Mouse (Mus musculus): Measurements from ENCODE around the gene Cap2.

Gene Cap2

DNA sequence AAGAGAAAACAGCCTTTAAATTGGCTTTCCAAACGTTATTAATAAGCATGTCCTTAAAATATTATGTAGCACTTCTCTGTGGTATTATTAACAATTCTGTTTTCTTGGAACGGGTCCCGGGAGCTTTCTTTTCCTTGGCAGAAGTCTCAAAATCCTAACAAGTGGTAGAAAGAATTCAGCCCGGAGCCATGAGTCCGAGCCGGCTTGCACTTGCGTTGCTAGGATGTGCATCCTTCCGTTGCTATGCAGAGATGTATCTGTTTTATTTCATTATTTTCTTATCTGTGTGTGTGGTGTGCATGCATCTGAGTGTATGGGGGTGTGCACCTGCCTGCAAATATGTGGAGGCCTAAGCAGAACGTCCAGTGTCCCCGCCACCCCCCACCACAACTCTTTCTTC is 126.2 kb downstream of the Cap2 start:
- in situ Hi-C loops (cut with MboI; ENCODE audit: low sequenced_read_pairs) = loop anchor here (25.0 kb wide), 1 partner anchor 1091 kb away; no protein-coding TSS in a partner anchor

DNA sequence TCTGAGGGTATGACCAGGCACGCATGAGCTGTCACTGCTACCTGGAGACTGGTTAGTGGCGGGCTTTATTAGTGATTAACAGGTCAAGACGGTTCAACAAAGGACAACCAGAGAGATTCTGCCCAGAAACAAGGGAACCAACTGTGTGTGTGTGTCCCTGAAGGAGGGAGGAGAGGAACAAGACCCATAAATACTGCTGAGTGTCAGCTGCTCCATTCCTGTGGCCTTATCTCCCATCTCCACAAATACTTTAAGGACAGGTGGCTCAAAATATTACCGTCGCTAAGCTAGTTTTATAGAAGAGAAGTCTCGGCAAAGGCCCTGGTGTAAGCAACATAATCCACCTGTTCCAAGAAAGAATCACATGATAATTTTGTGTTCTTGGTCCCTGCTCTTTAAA is 127.7 kb downstream of the Cap2 start:
- in situ Hi-C loops (cut with MboI; ENCODE audit: low sequenced_read_pairs) = loop anchor here (25.0 kb wide), 1 partner anchor 1092 kb away; no protein-coding TSS in a partner anchor

DNA sequence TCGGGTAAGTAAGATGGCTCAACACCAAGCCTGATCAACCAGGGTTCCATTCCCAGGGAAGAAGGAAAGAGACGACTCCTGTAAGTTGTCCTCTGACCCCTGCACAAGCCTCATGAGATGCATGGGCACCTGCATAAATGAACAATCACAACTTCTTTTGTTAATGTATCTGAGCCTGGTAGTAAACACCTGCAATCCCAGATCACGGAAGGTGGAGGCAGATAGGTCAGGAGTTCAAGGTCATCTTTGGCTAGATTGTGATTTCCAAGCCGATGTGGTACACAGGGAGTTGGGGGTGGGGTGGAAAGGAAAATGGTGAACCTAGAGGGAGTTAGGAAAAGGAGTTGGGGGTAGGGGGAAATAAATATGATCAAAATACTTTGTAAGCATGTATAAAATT is 131.1 kb downstream of the Cap2 start:
- in situ Hi-C loops (cut with MboI; ENCODE audit: low sequenced_read_pairs) = loop anchor here (25.0 kb wide), 1 partner anchor 1095 kb away; no protein-coding TSS in a partner anchor

DNA sequence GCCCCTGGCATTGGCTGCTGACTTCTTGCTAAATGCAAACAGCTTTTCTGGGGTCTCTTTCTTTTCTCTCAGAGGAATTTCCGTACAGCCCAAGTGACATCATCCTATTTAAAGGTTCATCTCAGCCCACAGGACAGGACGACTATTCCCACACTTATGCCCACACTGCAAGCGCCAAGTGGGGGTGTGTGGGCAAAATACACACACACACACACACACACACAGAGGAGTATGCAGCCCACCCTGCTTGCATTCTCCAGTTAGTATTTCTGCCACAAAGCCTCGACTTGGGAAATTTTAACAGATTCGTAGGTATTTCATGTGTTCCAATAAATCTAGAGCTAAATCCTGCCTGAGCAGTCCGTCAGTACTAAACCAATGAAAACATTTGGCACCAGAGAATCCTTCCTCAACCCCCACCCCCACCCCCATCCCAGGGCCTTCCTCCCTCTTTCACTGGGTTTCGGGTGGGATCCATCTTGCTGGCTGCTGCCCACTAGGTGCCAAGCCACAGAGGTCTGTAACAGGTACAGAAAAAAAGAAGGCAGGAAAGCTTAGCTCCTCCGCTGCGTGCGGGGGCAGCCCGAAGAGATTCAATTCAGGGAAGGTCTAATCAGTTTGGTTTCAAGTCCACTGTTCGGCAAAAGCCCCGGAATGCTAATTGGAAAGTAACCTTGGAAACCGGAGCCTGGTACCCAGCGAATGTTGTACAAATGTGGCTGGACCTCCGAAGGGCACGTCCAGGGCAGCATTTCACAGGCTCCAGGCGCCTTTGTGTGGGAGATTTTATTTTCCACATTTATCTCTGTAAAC is 131.9 kb downstream of the Cap2 start:
- in situ Hi-C loops (cut with MboI; ENCODE audit: low sequenced_read_pairs) = loop anchor here (25.0 kb wide), 1 partner anchor 1096 kb away; no protein-coding TSS in a partner anchor

DNA sequence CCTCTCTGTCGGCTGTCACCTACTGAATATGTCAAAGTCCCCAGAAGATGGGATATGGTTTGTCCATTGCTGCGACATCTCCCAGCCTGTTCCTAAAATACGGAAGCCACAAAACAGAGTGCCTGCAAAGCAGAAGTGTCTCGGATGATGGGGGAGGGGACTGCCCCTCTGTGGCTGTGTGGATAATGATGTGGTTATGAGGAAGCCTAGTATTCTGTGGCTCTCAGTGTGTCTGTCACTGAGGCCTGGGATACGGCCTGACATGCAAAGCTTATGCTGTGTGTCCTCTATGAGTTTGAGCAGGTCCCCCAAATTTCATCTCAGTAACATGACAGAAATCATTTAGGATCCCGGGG is 132.5 kb downstream of the Cap2 start:
- in situ Hi-C loops (cut with MboI; ENCODE audit: low sequenced_read_pairs) = loop anchor here (25.0 kb wide), 1 partner anchor 1097 kb away; no protein-coding TSS in a partner anchor

DNA sequence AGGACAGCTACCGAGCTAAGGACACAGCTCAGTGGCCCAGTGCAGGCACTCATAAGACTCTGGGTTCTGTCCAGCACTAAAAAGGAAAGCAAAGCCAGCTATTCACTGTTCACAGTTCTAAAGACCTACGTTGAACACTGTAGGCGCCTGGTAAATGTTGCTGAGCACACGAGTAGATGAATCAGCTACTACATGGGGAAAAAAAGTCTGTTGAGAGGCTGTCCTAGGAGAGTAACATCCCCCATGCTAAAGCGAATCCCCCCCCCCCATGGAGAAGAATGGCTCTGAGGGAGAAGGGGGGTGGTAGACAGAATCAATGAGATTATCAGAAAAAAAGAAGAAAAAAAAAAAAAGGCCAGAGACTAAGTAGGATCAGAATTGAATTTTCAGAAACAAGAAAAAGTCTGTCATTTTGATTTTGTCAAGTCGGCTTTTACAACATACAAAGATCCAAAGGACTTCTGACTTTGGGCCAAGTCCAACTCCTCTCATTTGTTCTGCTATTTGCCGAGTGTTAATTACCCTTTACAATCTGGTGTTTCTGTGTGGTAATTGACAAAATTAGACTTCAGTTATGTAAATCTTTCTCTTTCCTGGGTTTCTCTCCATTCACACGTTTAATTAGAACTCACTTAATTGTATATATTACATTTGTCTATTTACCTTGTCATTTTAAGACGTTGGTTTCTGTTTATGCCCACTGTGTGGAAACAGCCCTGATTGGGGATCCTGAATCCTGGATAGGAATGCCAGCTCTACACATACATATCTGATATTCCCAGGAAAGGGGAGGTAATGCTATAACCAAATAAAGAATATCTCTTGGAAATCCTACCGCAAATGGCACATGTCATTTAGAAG is 139.2 kb downstream of the Cap2 start:
- in situ Hi-C loops (cut with MboI; ENCODE audit: low sequenced_read_pairs) = loop anchor here (25.0 kb wide), 1 partner anchor 1104 kb away; no protein-coding TSS in a partner anchor

DNA sequence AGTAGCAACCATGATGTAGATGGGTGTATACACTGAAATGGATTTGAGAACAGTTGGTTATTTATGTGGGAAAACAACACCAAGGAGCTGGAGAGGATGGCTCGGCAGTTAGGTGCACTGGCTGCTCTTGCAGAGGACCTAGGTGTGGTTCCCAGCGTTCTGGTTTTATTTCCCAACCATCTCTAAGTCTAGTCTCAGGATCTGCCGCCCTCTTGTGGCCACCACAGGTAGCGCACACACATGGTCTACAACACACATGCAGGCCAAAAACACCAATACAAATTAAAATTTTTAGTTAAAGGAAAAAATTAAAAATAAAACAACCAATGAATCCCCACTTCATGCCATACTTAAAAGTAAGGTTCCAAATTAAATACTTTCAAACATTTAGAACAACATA is 140.7 kb downstream of the Cap2 start:
- in situ Hi-C loops (cut with MboI; ENCODE audit: low sequenced_read_pairs) = loop anchor here (25.0 kb wide), 1 partner anchor 1105 kb away; no protein-coding TSS in a partner anchor

DNA sequence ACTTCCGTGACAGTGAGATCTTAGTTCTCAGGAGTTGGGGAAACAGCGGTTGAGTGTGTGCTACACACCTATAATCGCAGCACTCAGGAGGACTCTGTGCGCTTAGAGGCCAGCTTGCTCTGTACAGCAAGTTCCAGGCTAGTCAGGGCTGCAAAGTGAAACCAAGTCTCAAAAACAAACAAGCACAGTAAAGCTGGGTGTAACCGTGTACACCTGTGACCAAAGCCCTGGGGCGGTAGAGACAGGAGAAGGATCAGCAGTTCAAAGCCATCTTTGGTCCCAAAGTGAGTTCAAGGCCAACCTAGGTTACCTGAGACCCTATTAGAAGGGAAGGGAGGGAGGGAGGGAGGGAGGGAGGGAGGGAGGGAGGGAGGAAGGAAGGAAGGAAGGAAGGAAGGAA is 142.5 kb downstream of the Cap2 start:
- in situ Hi-C loops (cut with MboI; ENCODE audit: low sequenced_read_pairs) = loop anchor here (25.0 kb wide), 1 partner anchor 1107 kb away; no protein-coding TSS in a partner anchor

DNA sequence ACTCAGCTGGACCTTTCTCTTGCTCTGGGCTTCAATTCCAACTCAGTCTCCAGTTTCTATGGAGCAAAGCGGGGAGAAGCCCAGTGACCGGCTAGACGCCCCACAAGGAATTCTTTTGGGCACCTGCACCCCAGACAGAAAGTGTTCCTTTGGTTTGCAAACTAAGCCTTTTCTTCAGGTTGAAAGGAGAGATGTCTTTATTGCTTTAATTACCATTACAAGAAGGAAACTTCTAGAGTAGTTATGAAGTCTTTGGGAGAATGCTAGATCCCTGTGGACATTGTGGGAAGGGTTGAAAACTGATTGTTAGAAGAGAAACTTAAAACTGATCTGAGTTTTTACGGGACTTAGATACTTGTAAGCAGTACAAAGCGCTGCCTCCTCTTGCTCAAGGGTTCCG is 143.8 kb downstream of the Cap2 start:
- in situ Hi-C loops (cut with MboI; ENCODE audit: low sequenced_read_pairs) = loop anchor here (25.0 kb wide), 1 partner anchor 1108 kb away; no protein-coding TSS in a partner anchor

DNA sequence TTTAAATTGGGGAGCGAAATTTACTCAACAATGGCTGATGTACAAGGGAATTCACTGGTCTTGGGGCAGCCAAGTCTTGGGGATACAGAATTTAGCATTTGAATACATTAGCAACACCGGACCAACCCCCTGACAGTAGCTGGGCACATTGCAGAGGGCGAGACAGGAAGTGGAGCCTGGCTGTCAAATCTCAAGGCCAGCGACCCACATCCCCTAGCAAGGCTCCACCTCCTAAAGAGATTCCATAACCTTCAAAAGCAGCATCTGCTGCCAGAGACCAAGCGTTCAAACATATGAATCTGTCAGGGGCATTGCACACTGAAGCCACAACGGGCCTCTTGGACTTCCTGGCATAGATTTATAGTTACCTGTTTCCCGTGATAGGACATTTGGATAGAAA is 150.2 kb downstream of the Cap2 start:
- in situ Hi-C loops (cut with MboI; ENCODE audit: low sequenced_read_pairs) = no loop called here

DNA sequence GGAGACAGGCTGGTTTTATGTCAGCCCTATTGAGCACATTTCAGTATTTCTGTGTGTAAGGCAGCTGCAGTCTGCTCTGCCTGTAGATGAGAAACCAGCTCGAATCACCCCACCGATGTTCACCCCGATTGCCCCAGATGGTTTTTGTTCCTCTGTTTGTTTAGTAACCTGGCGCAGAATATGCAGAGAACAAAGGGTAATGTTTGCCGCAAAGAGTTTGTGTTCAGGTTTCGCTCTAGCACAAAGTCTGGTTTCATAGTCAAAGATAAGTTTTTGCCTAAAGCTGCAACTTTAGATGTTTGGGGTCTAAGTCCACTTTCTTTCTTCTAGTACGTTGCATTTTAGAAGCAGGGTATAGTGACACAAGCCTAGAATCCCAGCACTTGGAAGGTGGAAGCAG is 151.0 kb downstream of the Cap2 start:
- in situ Hi-C loops (cut with MboI; ENCODE audit: low sequenced_read_pairs) = no loop called here

DNA sequence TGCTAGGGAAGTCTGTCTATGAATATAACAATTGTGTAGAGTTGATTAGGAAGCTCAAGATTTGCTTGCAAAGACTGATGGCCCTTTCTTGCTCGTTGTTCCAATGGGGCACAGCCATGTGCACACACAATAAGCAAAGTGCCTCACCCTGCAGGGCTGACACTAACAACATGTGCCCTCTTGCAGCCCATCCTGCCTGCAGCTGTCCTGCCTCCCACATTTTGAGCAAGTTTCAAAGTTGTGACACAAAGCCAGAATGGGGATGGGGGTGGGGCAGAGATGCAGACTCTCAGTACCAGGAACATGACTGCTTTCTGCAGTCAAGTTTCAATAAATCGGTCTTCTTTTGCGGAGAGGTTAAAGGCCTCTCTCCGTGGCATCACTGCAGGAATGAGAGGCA is 152.0 kb downstream of the Cap2 start:
- in situ Hi-C loops (cut with MboI; ENCODE audit: low sequenced_read_pairs) = no loop called here

DNA sequence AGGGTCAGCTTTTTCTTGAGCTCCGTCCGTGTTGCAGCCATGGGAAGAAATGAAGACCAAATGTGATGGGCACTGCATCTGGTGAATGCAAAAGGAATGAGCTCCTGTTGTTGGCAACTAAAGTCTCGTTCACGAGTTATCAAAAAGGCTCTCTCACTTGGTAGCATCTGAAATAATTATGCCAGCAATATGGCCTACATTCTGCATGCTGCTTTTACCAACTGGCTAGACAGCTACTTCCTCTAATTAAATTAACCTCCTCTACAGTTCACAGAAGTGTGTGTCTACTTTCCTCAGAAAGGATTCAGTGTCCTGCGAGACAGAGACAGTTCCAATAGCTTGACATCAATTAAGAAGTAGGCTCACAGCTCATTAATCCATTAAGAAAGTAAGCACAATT is 152.9 kb downstream of the Cap2 start:
- in situ Hi-C loops (cut with MboI; ENCODE audit: low sequenced_read_pairs) = no loop called here

DNA sequence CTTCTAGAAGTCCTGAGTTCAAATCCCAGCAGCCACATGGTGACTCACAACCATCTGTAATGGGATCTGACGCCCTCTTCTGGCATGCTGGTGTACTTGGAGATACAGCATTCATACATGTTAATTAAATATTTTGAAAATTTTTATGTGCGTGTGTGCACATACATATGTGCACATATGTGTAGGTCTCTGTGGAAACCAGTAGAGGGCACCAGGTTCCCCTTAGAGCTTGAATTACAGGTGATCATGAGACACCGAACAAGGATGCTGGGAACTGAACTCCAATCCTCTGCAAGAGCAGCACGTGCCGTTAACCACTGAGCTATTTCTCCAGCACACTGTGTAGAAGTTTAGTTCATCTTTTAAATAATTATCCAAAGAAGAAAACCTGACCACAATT is 157.6 kb downstream of the Cap2 start:
- in situ Hi-C loops (cut with MboI; ENCODE audit: low sequenced_read_pairs) = no loop called here

DNA sequence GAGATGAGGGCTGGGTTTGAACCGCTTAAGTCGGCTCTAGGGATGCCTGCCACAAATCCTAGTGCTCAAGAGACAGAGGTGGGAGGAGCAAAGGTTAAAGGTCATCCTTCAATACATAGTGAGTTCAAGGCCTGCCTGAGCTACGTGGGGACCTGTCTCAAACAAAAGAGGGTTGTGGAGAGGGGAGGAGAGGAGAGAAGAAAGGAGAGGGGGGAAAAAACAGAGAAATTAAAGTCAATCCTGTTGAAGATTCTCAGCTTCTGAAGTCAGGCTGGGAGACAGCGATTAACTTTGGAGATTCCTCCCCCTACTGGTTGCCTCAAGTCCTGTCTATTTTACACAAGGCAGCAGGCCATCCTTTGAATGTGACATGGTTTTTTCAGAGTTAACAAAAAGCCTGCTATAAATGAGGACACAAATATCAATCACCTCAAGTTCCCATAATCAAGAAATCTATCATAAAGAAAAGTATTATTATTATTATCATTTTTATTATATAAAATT is 161.9 kb downstream of the Cap2 start:
- in situ Hi-C loops (cut with MboI; ENCODE audit: low sequenced_read_pairs) = loop anchor here (10.0 kb wide), 1 partner anchor 349 kb away; no protein-coding TSS in a partner anchor

DNA sequence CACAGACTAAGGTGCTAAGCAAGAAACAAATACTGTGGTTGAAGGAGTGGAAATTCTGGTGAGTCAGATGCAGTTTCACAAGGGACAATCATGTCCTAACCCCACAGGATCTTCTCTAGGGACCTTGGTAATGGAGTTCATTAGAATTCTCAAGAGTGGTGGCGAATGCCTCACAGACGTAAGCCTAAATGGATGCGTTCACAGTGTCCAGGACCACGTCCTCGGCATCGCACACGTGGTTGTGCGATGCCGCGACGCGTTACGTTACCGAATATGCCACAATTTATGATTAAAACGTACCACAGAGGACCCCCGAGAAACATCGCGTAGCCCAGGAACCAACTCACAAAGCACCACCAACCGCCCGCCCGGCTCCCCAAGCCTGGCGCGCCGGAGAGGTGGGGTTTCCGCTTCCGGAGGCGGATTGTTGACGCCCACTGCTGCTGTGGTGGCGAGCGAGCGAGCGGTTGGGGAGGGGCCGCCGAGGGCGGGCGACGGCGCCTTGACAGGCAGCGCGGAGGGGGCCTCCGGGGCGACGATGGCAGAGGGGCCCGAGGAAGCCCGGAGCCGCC is 167.5 kb downstream of the Cap2 start, which contains the start of gene Fam8a1:
Gene Fam8a1, plus strand, starts transcription at position 475 of the 572 bp plus-strand sequence.
- in situ Hi-C loops (cut with MboI; ENCODE audit: low sequenced_read_pairs) = loop anchor here (10.0 kb wide), 1 partner anchor 354 kb away; no protein-coding TSS in a partner anchor

DNA sequence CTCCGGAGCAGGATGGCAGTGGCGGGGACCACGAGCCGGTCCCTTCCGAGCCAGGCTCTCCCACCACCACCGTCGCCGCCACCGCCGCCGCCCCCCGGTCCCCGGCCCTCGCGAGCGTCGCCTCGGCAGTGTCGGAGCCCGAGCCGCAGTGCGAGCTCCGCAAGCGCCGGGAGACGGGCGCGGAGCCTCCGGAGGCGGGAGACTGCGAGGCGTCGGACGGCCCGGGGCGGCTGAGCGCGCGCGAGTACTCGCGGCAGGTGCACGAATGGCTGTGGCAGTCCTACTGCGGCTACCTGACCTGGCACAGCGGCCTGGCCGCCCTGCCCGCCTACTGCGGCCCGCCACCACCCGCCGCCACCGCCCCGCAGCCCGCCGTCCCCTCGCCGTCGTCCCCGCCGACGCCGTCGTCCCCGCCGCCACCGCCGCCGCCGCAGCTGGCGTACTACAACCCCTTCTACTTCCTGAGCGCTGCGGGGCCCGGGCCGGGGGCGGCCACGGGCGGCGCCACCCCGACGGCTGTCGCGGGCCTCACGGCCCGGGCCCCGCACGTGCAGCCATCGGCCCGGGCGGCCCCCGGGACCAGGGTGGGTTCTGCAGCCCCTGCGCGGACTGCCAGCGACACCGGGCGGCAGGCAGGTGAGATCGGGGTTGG is 168.1 kb downstream of the Cap2 start:
- in situ Hi-C loops (cut with MboI; ENCODE audit: low sequenced_read_pairs) = loop anchor here (10.0 kb wide), 1 partner anchor 355 kb away; no protein-coding TSS in a partner anchor

DNA sequence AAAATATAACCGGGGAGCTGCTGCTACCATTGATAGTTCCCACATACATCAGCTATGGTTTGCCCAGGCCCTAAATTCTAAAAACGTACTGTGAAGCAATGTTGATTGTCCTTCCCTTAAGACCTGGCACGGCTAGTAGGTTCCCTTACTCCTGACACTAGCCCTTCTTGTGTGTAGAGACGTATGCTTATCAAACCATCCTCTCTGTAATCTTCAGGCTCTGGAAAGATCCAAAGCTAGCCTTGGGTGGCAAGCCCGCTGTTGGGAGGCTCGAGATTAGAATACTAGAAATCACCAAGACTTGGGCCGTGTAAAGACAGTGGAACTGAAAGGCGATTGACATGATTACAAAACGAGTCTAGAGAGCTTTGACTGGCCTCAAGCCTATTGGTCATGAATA is 168.9 kb downstream of the Cap2 start:
- in situ Hi-C loops (cut with MboI; ENCODE audit: low sequenced_read_pairs) = no loop called here

DNA sequence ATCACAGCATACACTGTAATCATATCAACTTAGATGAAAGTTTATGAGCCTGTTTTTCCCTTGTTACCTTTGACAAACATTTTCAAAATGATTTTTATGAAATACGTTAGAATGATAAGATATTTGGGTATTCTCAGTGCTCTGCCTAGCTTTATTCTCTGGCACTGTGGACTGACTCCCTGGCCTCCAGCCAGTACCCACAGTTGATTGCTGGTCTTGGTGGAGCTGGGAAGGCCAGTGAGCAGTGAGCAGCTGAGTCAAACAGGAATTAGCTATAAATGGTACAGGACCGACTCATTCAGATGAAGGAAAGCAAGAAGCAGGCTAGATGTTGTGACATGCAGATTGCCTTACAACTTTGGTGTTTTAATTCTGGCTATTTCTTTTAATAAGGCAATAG is 173.0 kb downstream of the Cap2 start:
- in situ Hi-C loops (cut with MboI; ENCODE audit: low sequenced_read_pairs) = no loop called here

DNA sequence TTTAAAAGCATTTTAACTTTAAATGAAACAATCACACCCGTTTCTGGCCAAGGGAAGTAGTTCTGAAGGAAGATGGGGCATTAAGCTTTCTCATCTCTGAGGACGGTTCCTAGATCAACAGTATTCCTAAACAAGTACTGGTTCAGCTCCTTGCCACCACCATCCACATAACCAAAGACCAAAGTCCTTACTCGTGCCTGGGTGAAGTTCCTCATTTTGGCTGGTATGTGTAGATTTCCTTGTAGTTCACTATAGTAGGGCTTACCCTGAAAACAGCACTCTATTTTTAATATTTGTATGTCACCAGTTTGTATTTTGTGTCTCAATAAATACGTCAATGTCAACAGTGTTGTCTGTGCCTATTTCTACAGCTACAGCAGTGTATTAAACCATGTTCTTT is 176.1 kb downstream of the Cap2 start:
- in situ Hi-C loops (cut with MboI; ENCODE audit: low sequenced_read_pairs) = no loop called here

Measured in CH12F3 (cell line).